Comparison of ENCODE assay signal across 9 mouse cellular contexts in the genomic region with DNA sequence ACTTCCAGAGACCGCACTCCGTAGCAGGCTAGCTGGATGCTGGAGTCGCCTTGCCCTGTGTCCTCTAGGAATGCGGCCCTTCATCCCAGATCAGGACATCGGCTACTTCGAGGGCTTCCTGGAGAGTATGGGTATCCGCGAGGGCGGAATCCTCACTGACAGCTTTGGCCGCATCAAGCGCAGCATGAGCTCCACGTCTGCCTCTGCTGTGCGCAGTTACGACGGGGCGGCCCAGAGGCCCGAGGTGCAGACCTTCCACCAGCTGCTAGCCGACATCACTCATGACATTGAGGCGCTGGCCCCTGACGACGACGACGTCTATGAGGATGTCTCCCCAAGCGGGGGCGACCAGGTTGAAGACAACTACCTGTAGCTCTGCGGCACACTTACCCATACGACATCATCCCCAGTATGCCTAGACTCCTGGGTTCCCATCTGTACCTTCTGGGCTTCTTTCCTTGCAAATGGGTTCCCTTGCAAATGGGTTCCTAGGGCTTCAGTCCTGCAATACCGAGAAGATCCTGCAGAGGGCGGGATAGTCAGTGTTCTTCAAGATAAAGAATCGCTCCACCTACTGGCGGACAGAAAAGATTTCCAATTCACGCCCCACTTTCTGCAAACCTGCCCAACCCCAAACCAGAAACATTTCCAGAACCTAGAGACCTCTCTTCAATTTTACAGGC. TPM values are rescaled to one million over a fixed set of nuclear protein-coding genes. Genes with fewer than 3 reads are reported as not detected.
DNase-seq lines count a peak whose midpoint lies in the region; ATAC-seq and TF ChIP-seq lines count a peak whose summit lies in the region.
"Had no signal": no experiment of that assay in that cellular context is flagged by ENCODE, and none has a peak within 500 bp of the region (broad histone marks: within the 10 kb centered on the region; RNA-seq: fewer than 3 reads in every experiment).

No protein-coding gene starts in this region.

- no peak overlapping the region for H3K9ac ChIP-seq in liver, embryonic 12.5 days

- TF ChIP-seq POLR2A in testis, adult 2 months (IDR thresholded peaks at IDR 0.05; ENCODE audit: control insufficient read depth, low read depth, low read length): no peak

- intact Hi-C loops in left cerebral cortex, postnatal 14 days (cut with DNase I): loop anchor here (2.0 kb wide), 1 partner anchor 64 kb away; no protein-coding TSS in a partner anchor

- H3K9me3 ChIP-seq in liver, embryonic 12.5 days (replicated peaks): no peaks in the 10 kb centered on the region
- no peaks in the 10 kb centered on the region for H3K9me3 ChIP-seq in embryonic facial prominence, embryonic 10.5 days

- no peak for ATAC-seq in liver, embryonic 12.5 days
- ATAC-seq in neutrophil, adult 5-6 weeks (ENCODE audit: extremely low read depth, insufficient number of reproducible peaks, low FRiP score, poor library complexity, severe bottlenecking): peak; percentile 54

- no peak overlapping the region for H3K27ac ChIP-seq in liver, embryonic 12.5 days
- no peak overlapping the region for H3K27ac ChIP-seq in embryonic facial prominence, embryonic 10.5 days (replicated peaks)
- no peak overlapping the region for H3K27ac ChIP-seq in testis, adult 2 months (ENCODE audit: control insufficient read depth, insufficient read depth, low read depth, low read length)

- DNase-seq in liver: peak; percentile 83
- DNase-seq in adrenal gland, postnatal 36 days: peak; percentile 79 to 82
- DNase-seq in embryonic facial prominence, embryonic 10.5 days (ENCODE audit: low spot score): peak; percentile 87
- peak; percentile 86 for DNase-seq in heart, postnatal 4 days
- peak; percentile 89 for DNase-seq in left cerebral cortex, postnatal 14 days (ENCODE audit: low spot score in 2 of 2)

- no peak overlapping the region for H3K4me2 ChIP-seq in liver, embryonic 12.5 days

- H3K27me3 ChIP-seq in liver, embryonic 12.5 days (replicated peaks): no peaks in the 10 kb centered on the region
- H3K27me3 ChIP-seq in embryonic facial prominence, embryonic 10.5 days (replicated peaks; ENCODE audit: low read depth, poor library complexity, severe bottlenecking): no peaks in the 10 kb centered on the region
- H3K27me3 ChIP-seq in testis, adult 2 months (ENCODE audit: control insufficient read depth, insufficient read depth, low read length): no peaks in the 10 kb centered on the region

- peak; percentile 51; the same call in 1 of the 2 replicates for TF ChIP-seq CTCF in testis, adult 2 months (IDR thresholded peaks at IDR 0.05; ENCODE audit: control insufficient read depth, insufficient read depth, insufficient replicate concordance, low read depth, low read length)

- WGBS in liver, embryonic 12.5 days (ENCODE audit: insufficient replicate concordance): 41% methylated on average over 32 of the region's 32 CpGs
- 36% methylated on average over 32 of the region's 32 CpGs for WGBS in embryonic facial prominence, embryonic 10.5 days

- H3K4me3 ChIP-seq in liver, embryonic 12.5 days: no peak overlapping the region
- H3K4me3 ChIP-seq in embryonic facial prominence, embryonic 10.5 days: no peak overlapping the region
- H3K4me3 ChIP-seq in testis, adult 2 months (ENCODE audit: control insufficient read depth, low read depth, low read length): peak overlapping the region; percentile 54

- H3K4me1 ChIP-seq in liver, embryonic 12.5 days: 0 out of 2 replicates have a peak, but pooled peaks cover 21% of the 10 kb centered on the region
- peaks cover 5% of the 10 kb centered on the region; the same call in 1 of the 2 replicates for H3K4me1 ChIP-seq in embryonic facial prominence, embryonic 10.5 days
- no peaks in the 10 kb centered on the region; the same call in 1 of the 2 replicates for H3K4me1 ChIP-seq in testis, adult 2 months (ENCODE audit: control insufficient read depth, insufficient read depth, low read length)

- H3K36me3 ChIP-seq in liver, embryonic 12.5 days: no peaks in the 10 kb centered on the region
- H3K36me3 ChIP-seq in embryonic facial prominence, embryonic 10.5 days (replicated peaks): no peaks in the 10 kb centered on the region
- no peaks in the 10 kb centered on the region for H3K36me3 ChIP-seq in testis, adult 2 months (ENCODE audit: control insufficient read depth, insufficient read depth, low read length)

RNA-seq across cellular contexts. Expression of gene Ccm2l, which starts 15.2 kb away (rescaled TPM):
- 2.1 and 2.6 TPM in 2 replicates for polyA plus RNA-seq in liver, embryonic 12.5 days (2016; fragmentation: Nextera tagmentation; extraction: Ambion mirVana)
- total RNA-seq in adrenal gland, postnatal 36 days (2021): 10 to 100 TPM; 10.2 to 11.0 TPM
- 1.2 TPM in 2 replicates for polyA plus RNA-seq in embryonic facial prominence, embryonic 10.5 days (2016; fragmentation: Nextera tagmentation; extraction: Ambion mirVana)
- 10 to 100 TPM; 24.1 to 25.3 TPM for total RNA-seq in heart, postnatal 4 days (2021)
- total RNA-seq in left cerebral cortex, postnatal 14 days (2021): 1 to 10 TPM; 6.8 to 6.9 TPM
- not detected in 2 replicates for total RNA-seq in neutrophil, adult 5-6 weeks (2017)
- polyA plus RNA-seq in testis, adult 2 months (2012; rRNA removed): 1.3 and 1.4 TPM in 2 replicates

RNA-seq across cellular contexts. Expression of gene Hck, which starts 27.3 kb away (rescaled TPM):
- polyA plus RNA-seq in liver, embryonic 12.5 days (2016; fragmentation: Nextera tagmentation; extraction: Ambion mirVana): 5.6 and 6.5 TPM in 2 replicates
- total RNA-seq in adrenal gland, postnatal 36 days (2021): 1 to 10 TPM; 2.7 to 2.9 TPM
- 1.3 and 1.4 TPM in 2 replicates for polyA plus RNA-seq in embryonic facial prominence, embryonic 10.5 days (2016; fragmentation: Nextera tagmentation; extraction: Ambion mirVana)
- 1 to 10 TPM; 1.1 to 1.2 TPM for total RNA-seq in heart, postnatal 4 days (2021)
- 1 to 10 TPM; 1.7 to 2.9 TPM for total RNA-seq in left cerebral cortex, postnatal 14 days (2021)
- total RNA-seq in neutrophil, adult 5-6 weeks (2017): 252 and 289 TPM in 2 replicates
- polyA plus RNA-seq in testis, adult 2 months (2012; rRNA removed): 0.17 and 0.37 TPM in 2 replicates

RNA-seq across cellular contexts. Expression of gene Xkr7, which starts 49.3 kb away (rescaled TPM):
- polyA plus RNA-seq in liver, embryonic 12.5 days (2016; fragmentation: Nextera tagmentation; extraction: Ambion mirVana): not detected in 2 replicates
- total RNA-seq in adrenal gland, postnatal 36 days (2021): 1 to 10 TPM in 1 of 2 experiments, under 1 TPM in 1; 0.56 to 1.5 TPM
- polyA plus RNA-seq in embryonic facial prominence, embryonic 10.5 days (2016; fragmentation: Nextera tagmentation; extraction: Ambion mirVana): 0.36 and 0.38 TPM in 2 replicates
- total RNA-seq in heart, postnatal 4 days (2021): not detected
- total RNA-seq in left cerebral cortex, postnatal 14 days (2021): 1 to 10 TPM; 7.4 to 8.5 TPM
- total RNA-seq in neutrophil, adult 5-6 weeks (2017): not detected in 2 replicates
- 1.1 and 1.2 TPM in 2 replicates for polyA plus RNA-seq in testis, adult 2 months (2012; rRNA removed)
- polyA plus RNA-seq: stomach, embryonic 14.5 days had no signal

Comparison
In these comparisons a context has a peak if more than half of its experiments do, and no peak if none do; other contexts are left out.
1. RNA of gene Hck, which starts 27.3 kb away (total RNA-seq): 252 to 289 TPM in neutrophil, adult 5-6 weeks; 1.7 to 2.9 TPM in left cerebral cortex, postnatal 14 days, 2.7 to 2.9 TPM in adrenal gland, postnatal 36 days and 1.1 to 1.2 TPM in heart, postnatal 4 days; every median in the first group is over 10 times any median in the second.
2. Peak in every context shown above with its lines, with median percentiles within 50 percentile points of each other: DNase-seq.